Mouse (Mus musculus) heart, postnatal 0 days (tissue): ENCODE results near the gene Hes5.

ENCODE experiments used
- CTCF ChIP-seq: IDR thresholded peaks from 2 replicates; pipeline ENCODE4 v1.5.1; 2016; ENCODE audit warnings: antibody characterized with exemption, control low read depth, low read depth
- EP300 ChIP-seq: IDR thresholded peaks from 2 replicates; pipeline ENCODE4 v1.6.1; 2016; ENCODE audit warnings: antibody characterized with exemption, low read depth

DNA sequence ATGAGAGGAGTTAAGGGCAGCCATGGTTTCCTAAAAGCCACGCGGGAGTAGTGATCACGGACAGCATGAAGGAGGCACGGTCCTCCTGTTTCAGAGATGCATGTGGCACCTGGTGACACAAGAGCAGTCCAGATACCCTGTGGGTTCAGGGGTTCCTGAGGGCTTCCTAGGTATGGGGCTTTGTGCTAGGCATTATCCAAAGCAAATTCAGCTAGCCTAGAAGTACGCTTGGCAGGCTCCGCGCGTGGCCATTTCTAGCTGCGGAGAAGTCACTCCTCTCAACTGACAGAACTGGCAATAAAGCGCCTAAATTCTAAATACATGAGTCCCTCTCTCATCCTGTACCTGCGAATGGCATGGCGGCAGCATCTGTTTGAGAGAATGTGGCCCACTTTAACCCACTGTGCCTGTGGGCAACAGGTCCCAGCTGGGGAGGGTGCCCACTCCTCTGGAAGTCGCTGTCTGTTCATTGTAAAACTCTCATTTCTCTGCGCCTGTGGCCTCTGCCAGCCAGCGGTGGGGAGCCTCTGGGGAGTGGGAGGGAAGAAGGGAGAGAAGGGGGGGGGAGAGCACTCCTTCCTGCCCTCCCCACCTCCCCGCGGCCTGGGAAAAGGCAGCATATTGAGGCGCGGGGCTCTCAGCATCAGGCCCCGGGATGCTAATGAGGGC lies 568 bp upstream of the Hes5 start:
- TF ChIP-seq CTCF = no peak
- TF ChIP-seq EP300 = no peak
